ENCODE assay signal across 11 mouse cellular contexts in the genomic region with DNA sequence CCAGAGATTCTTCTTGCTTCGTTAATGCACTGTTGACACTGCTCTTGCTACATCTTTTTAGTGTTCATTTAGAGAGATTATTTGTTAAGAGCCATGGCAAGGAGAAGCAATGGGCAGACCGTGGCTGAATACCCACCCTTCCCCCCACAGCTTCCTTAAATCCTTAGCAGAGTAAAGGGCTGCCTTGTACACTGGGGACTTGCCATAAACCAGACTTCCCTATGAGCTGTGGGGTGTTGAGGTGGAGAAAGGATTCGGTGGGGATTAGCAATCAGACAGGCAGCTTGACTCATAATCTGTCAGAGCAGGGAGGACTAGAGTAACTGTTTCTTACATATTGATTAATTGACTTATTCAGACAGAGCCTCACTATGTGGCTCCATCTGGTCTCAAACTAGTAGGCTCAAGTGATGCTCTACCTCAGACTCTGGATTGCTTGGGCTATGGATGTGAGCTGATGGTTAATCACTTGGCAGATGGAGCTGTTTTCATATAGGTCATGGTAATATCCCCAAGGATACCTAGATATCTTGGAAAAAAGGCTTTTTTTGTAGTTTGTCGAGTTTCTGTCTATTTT.
DNase-seq lines count a peak whose midpoint lies in the region; ATAC-seq and TF ChIP-seq lines count a peak whose summit lies in the region.
"Had no signal": no experiment of that assay in that cellular context is flagged by ENCODE, and none has a peak within 500 bp of the region (broad histone marks: within the 10 kb centered on the region; RNA-seq: fewer than 3 reads in every experiment).

No protein-coding gene starts in this region.

- no peak overlapping the region for H3K4me2 ChIP-seq in stomach, embryonic 15.5 days
- H3K4me2 ChIP-seq in stomach, postnatal 0 days (replicated peaks; ENCODE audit: low read depth) = no peak overlapping the region
- H3K4me2 ChIP-seq in forebrain, embryonic 15.5 days (replicated peaks) = peak overlapping the region; percentile 15
- peak overlapping the region; percentile 21 for H3K4me2 ChIP-seq in midbrain, embryonic 12.5 days (replicated peaks)
- H3K4me2 ChIP-seq: liver, embryonic 13.5 days had no signal

- H3K36me3 ChIP-seq in stomach, embryonic 15.5 days = no peaks in the 10 kb centered on the region
- H3K36me3 ChIP-seq in stomach, postnatal 0 days (ENCODE audit: control insufficient read depth, insufficient read depth, low read length) = no peaks in the 10 kb centered on the region
- H3K36me3 ChIP-seq in forebrain, embryonic 15.5 days = no peaks in the 10 kb centered on the region
- no peaks in the 10 kb centered on the region for H3K36me3 ChIP-seq in midbrain, embryonic 12.5 days
- H3K36me3 ChIP-seq: liver, embryonic 13.5 days had no signal

- no peak for TF ChIP-seq EP300 in stomach, postnatal 0 days (optimal IDR thresholded peaks at IDR 0.05)

- no peak for DNase-seq in stomach, postnatal 0 days (ENCODE audit: low spot score)
- no peak for DNase-seq in cerebellum, postnatal 4 days (ENCODE audit: low spot score in 2 of 2)
- no peak for DNase-seq in frontal cortex, postnatal 10 days (ENCODE audit: low spot score in 2 of 2)
- DNase-seq in spleen, postnatal 10 days (ENCODE audit: low spot score in 2 of 2) = no peak
- DNase-seq: cerebellum, postnatal 14 days; kidney, postnatal 25 days; liver, embryonic 13.5 days; thymus, postnatal 14 days had no signal

- H3K27me3 ChIP-seq in stomach, embryonic 15.5 days (replicated peaks) = no peaks in the 10 kb centered on the region
- no peaks in the 10 kb centered on the region for H3K27me3 ChIP-seq in stomach, postnatal 0 days (ENCODE audit: control insufficient read depth, insufficient read depth, low read length)
- H3K27me3 ChIP-seq in forebrain, embryonic 15.5 days = no peaks in the 10 kb centered on the region
- no peaks in the 10 kb centered on the region for H3K27me3 ChIP-seq in midbrain, embryonic 12.5 days
- H3K27me3 ChIP-seq: liver, embryonic 13.5 days had no signal

- no peak overlapping the region for H3K27ac ChIP-seq in stomach, embryonic 15.5 days
- H3K27ac ChIP-seq in stomach, postnatal 0 days (replicated peaks) = no peak overlapping the region
- peak overlapping the region; percentile 97 for H3K27ac ChIP-seq in forebrain, embryonic 15.5 days (replicated peaks)
- H3K27ac ChIP-seq in midbrain, embryonic 12.5 days (replicated peaks) = peak overlapping the region; percentile 78
- H3K27ac ChIP-seq: liver, embryonic 13.5 days had no signal

- H3K4me1 ChIP-seq in stomach, embryonic 15.5 days = no peaks in the 10 kb centered on the region
- no peaks in the 10 kb centered on the region for H3K4me1 ChIP-seq in stomach, postnatal 0 days (replicated peaks; ENCODE audit: control insufficient read depth, insufficient read depth)
- H3K4me1 ChIP-seq in forebrain, embryonic 15.5 days = peaks cover 50% of the 10 kb centered on the region
- H3K4me1 ChIP-seq in midbrain, embryonic 12.5 days = peaks cover 40% of the 10 kb centered on the region
- H3K4me1 ChIP-seq: liver, embryonic 13.5 days had no signal

- TF ChIP-seq CTCF in stomach, postnatal 0 days (IDR thresholded peaks at IDR 0.05; ENCODE audit: low read depth) = no peak

- WGBS in stomach, embryonic 15.5 days = 42% methylated on average over 4 of the region's 4 CpGs
- 42% methylated on average over 4 of the region's 4 CpGs for WGBS in stomach, postnatal 0 days
- 21% methylated on average over 4 of the region's 4 CpGs for WGBS in forebrain, embryonic 15.5 days
- 37% methylated on average over 4 of the region's 4 CpGs for WGBS in midbrain, embryonic 12.5 days

- H3K9me3 ChIP-seq in stomach, embryonic 15.5 days = no peaks in the 10 kb centered on the region
- H3K9me3 ChIP-seq in stomach, postnatal 0 days (ENCODE audit: control insufficient read depth, low read length) = no peaks in the 10 kb centered on the region
- H3K9me3 ChIP-seq in forebrain, embryonic 15.5 days = no peaks in the 10 kb centered on the region
- H3K9me3 ChIP-seq in midbrain, embryonic 12.5 days = no peaks in the 10 kb centered on the region
- H3K9me3 ChIP-seq: liver, embryonic 13.5 days had no signal

- no peak overlapping the region for H3K4me3 ChIP-seq in stomach, embryonic 15.5 days (replicated peaks)
- H3K4me3 ChIP-seq in stomach, postnatal 0 days (ENCODE audit: low read depth, low read length) = no peak overlapping the region
- no peak overlapping the region for H3K4me3 ChIP-seq in forebrain, embryonic 15.5 days
- no peak overlapping the region for H3K4me3 ChIP-seq in midbrain, embryonic 12.5 days
- H3K4me3 ChIP-seq: liver, embryonic 13.5 days had no signal

- ATAC-seq in stomach, embryonic 15.5 days (ENCODE audit: insufficient read depth, low FRiP score, low read depth) = 0 out of 2 replicates have a peak, but pooled peaks have one; percentile 18
- ATAC-seq in stomach, postnatal 0 days (ENCODE audit: low FRiP score, low TSS enrichment) = no peak
- peak; percentile 64 for ATAC-seq in forebrain, embryonic 15.5 days (replicated peaks)
- peak; percentile 79 for ATAC-seq in midbrain, embryonic 12.5 days (ENCODE audit: low FRiP score, low read depth)

- no peak overlapping the region for H3K9ac ChIP-seq in stomach, embryonic 15.5 days
- no peak overlapping the region for H3K9ac ChIP-seq in stomach, postnatal 0 days (ENCODE audit: low read length)
- H3K9ac ChIP-seq in forebrain, embryonic 15.5 days (replicated peaks) = no peak overlapping the region
- H3K9ac ChIP-seq in midbrain, embryonic 12.5 days (replicated peaks) = no peak overlapping the region
- H3K9ac ChIP-seq: liver, embryonic 13.5 days had no signal

Comparison
In these comparisons a context has a peak if more than half of its experiments do, and no peak if none do; other contexts are left out.
1. H3K27ac ChIP-seq: peak in forebrain, embryonic 15.5 days (single experiment) and midbrain, embryonic 12.5 days (single experiment); none in stomach, embryonic 15.5 days (single experiment) and stomach, postnatal 0 days (single experiment).
2. H3K4me2 ChIP-seq: peak in forebrain, embryonic 15.5 days (single experiment) and midbrain, embryonic 12.5 days (single experiment); none in stomach, embryonic 15.5 days (single experiment) and stomach, postnatal 0 days (single experiment).